Mouse (Mus musculus): ENCODE measurements around the gene Tmem95. TPM values are rescaled to one million over a fixed set of nuclear protein-coding genes. Genes with fewer than 3 reads are reported as not detected.
"Not testable (repeated sequence)": the region's sequence is repeated elsewhere in the genome, so short reads cannot be mapped to it uniquely, and the experiment has no call there.

The Tmem95 gene
- not detected in 2 replicates for polyA plus RNA-seq (2016; fragmentation: Nextera tagmentation; extraction: Ambion mirVana)

DNA sequence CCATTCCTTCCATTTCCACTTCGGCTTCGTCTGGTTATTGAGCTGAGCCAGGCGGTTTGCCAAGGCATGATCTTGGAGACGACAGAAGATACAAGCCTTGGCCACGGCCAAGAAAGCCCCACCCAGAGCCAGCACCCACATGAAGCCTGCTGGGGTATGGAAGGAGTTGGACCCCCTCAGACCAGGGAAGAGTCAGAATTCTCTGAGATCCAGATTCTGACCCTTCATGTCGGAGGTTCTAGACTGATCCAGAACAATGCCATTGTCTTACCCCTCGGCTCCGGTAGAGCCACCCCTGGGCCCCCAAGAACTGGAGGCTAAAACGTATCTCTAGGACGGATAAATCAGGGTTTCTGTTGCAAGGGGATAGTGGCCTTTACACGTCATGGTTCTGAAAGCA, at the start of gene Tmem95:
Gene Tmem95, minus strand, starts transcription at position 141 of the 400 bp plus-strand sequence.
- Histone ChIP-seq H3K9me3 (replicated peaks) (no peaks in the 10 kb centered on the region), H3K36me3 (no peaks in the 10 kb centered on the region), H3K4me3 (peak within 1 kb of the TSS; percentile 37), H3K27ac (replicated peaks) (peak within 1 kb of the TSS; percentile 42), H3K4me1 (peaks cover 62% of the 10 kb centered on the region), H3K27me3 (ENCODE audit: low read depth, poor library complexity, severe bottlenecking) (peaks cover 19% of the 10 kb centered on the region)
- WGBS: 94% methylated on average over 11 of the region's 11 CpGs
- DNase-seq (ENCODE audit: low spot score): no peak

DNA sequence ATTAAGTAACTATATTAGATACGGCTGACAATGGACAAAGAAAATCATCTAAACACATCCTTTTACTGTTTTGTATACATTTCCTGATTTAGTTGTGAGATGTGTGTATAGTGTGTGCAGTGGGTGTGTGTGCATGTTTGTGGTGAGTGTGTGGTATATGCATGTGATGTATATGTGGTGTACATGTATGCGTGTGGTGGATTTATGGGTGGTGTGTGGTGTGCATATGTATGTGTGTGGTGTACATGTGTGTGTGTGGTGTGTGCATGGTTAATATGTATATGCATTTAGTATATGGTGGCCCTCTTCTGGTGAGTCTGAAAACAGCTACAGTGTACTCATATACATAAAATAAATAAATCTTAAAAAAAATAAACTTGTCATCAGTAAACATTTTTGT, 49.7 kb upstream of the Tmem95 start:
- H3K4me1 ChIP-seq: peaks cover 6% of the 10 kb centered on the region
- 96% methylated on average over 2 of the region's 2 CpGs for WGBS
- H3K27ac ChIP-seq (replicated peaks): no peak overlapping the region
- no peaks in the 10 kb centered on the region for H3K27me3 ChIP-seq (ENCODE audit: low read depth, poor library complexity, severe bottlenecking)
- no peak for DNase-seq (ENCODE audit: low spot score)
- H3K36me3 ChIP-seq: no peaks in the 10 kb centered on the region
- H3K9me3 ChIP-seq (replicated peaks): no peaks in the 10 kb centered on the region
- no peak overlapping the region for H3K4me3 ChIP-seq

DNA sequence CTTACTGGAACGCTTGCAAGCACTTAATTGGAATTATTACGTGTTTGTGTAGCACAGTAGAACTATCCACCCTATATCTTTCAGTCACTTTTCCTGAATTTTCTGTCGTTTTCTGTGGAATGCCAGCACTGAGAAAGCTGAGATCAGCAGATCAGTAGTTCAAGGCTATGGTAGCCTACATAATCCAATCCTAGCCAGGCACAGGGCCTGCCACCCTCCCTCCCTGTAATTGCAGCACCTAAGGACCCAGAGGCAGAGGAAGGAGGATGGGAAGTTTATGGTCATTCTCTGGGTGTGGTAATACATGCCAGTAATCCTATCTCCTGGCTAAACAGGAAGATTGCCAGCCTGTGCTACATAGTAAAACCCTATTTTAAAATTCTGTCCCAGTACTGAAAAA, 45.0 kb upstream of the Tmem95 start:
- WGBS: 69% methylated on average over 3 of the region's 3 CpGs
- Histone ChIP-seq H3K27me3 (ENCODE audit: low read depth, poor library complexity, severe bottlenecking) (no peaks in the 10 kb centered on the region), H3K36me3 (peaks cover 19% of the 10 kb centered on the region), H3K4me3 (peak overlapping the region; percentile 99), H3K4me1 (peaks cover 32% of the 10 kb centered on the region), H3K9me3 (replicated peaks) (no peaks in the 10 kb centered on the region), H3K27ac (replicated peaks) (peak overlapping the region; percentile 99)
- DNase-seq (ENCODE audit: low spot score): no peak

DNA sequence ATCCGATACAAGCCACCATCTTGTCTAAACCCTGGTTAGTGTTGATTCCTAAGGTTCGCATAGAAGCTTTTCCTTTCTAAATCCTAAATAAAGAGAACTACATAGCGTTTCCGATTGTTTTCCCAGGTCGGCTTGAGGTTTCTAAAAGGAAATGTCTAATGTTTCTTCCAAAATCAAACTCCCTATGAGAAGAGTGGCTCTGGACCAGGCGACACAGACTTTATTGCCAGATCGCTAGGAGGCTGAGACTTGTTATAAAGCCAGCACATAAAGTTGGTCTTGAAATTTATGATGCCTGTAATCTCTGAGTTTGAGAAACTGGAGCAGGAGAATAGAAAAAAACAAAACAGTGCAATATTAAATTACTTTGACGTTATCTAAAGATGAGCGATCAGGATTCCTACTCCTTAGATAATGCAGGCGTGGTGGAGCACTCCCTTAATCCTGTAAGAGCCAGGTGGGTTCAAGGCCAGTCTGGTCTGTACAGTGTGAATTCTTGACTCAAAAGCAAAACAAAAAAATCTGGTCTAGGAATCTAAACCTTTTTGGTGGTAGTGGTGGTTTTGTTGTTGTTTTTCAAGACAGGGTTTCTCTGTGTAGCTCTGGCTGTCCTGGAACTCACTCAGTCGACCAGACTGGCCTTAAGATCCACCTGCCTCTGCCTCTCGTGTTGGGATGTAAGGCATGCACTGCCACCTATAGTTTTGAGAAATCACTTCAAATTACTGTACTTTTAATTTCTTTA, 44.4 kb upstream of the Tmem95 start:
- peak overlapping the region; percentile 99 for H3K27ac ChIP-seq (replicated peaks)
- H3K36me3 ChIP-seq: peaks cover 26% of the 10 kb centered on the region
- H3K4me3 ChIP-seq: peak overlapping the region; percentile 99
- H3K9me3 ChIP-seq (replicated peaks): no peaks in the 10 kb centered on the region
- H3K4me1 ChIP-seq: peaks cover 36% of the 10 kb centered on the region
- WGBS: 5% methylated on average over 12 of the region's 12 CpGs
- no peaks in the 10 kb centered on the region for H3K27me3 ChIP-seq (ENCODE audit: low read depth, poor library complexity, severe bottlenecking)
- DNase-seq (ENCODE audit: low spot score): no peak

DNA sequence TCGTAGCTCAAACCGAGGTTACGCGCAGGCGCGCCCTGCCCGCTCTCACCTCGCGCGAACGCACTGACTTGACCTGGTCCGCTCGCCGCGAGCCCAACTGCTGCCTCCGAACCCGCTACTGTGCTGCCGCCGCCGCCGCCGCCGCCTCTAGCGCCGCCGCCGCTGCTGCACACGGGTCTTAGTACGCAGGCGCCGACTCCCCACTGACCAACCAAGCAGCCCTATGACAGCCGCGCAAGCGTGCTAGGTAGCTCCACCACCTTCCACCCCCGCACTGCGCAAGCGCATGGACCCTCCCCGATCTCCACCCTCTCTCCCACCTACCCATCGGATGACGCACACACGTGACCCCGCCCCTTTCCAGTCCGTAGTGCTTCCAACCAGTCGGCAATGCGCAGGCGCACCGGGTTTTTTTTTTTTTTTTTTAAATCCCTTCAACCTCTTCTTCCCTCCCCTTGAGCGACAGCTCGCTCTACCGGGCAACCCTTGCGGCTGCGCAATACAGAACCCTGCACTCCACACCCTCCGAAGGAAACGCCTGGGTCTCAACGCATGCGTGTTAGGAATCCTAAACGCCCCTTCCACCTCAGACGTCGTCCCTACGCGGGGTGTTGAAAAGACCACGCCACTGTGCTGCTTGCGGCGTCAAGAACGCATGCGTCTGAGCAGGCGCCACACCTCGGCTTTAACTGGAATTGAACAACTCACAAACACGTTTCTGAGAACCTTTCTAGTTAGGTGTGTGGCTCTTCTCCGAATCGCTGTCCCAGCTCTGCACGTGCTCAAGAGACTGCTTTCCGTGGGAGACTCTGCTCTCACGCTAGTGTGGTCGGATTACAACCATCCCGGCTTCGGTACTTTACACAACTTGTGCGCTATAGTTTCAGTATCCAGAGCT, 43.5 kb upstream of the Tmem95 start, which contains the start of gene Eif5a:
Gene Eif5a, minus strand, starts transcription at position 845 of the 898 bp plus-strand sequence.
- peaks cover 45% of the 10 kb centered on the region for H3K4me1 ChIP-seq
- H3K9me3 ChIP-seq (replicated peaks): no peaks in the 10 kb centered on the region
- H3K27me3 ChIP-seq (ENCODE audit: low read depth, poor library complexity, severe bottlenecking): no peaks in the 10 kb centered on the region
- under 1% methylated on average over 78 of the region's 78 CpGs for WGBS
- H3K4me3 ChIP-seq: peak within 1 kb of the TSS; percentile 99
- H3K27ac ChIP-seq (replicated peaks): peak within 1 kb of the TSS; percentile 99
- DNase-seq (ENCODE audit: low spot score): peak; percentile 100
- H3K36me3 ChIP-seq: peaks cover 34% of the 10 kb centered on the region

DNA sequence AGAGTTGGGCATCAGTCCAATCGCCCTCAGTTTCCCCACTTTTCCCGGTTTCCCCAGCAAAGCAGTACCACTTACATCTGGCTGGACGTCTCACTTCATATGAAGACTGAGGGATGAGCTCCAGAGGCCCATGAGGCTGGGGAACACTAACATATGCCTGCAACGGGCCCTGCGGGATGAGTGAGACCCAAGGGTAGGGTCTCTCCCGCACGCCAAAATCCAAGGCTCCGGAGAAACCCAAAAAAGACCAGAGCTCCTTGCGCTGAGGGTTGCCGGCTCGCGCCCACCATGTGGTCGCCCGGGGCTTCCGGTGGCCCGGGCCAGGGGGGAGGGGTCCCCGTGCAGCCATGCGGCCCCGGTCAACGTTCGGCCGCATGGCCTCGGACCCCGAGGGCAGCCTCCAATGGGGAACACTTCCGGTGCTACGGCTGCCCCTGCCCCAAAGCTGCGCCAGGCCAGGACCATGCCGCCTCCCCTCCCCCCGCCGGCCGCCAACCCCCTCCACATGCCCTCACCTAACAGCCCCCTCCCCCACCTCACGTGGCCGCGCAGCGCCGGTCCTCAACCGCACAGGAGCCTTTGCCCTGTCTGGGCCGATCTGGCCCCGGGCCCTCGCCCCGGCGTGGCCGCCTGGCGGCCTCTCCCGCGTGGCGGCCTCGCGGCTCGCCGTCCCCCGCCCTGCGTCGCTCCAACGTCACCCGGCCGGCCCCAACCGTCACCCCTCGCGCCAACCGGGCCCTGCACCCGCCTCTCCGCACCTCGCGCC, 42.6 kb upstream of the Tmem95 start:
- Histone ChIP-seq H3K9me3 (replicated peaks) (no peaks in the 10 kb centered on the region), H3K4me3 (peak overlapping the region; percentile 99), H3K36me3 (peaks cover 43% of the 10 kb centered on the region), H3K4me1 (peaks cover 54% of the 10 kb centered on the region), H3K27me3 (ENCODE audit: low read depth, poor library complexity, severe bottlenecking) (no peaks in the 10 kb centered on the region), H3K27ac (replicated peaks) (peak overlapping the region; percentile 99)
- DNase-seq (ENCODE audit: low spot score): peak; percentile 66
- under 1% methylated on average over 63 of the region's 65 CpGs for WGBS

DNA sequence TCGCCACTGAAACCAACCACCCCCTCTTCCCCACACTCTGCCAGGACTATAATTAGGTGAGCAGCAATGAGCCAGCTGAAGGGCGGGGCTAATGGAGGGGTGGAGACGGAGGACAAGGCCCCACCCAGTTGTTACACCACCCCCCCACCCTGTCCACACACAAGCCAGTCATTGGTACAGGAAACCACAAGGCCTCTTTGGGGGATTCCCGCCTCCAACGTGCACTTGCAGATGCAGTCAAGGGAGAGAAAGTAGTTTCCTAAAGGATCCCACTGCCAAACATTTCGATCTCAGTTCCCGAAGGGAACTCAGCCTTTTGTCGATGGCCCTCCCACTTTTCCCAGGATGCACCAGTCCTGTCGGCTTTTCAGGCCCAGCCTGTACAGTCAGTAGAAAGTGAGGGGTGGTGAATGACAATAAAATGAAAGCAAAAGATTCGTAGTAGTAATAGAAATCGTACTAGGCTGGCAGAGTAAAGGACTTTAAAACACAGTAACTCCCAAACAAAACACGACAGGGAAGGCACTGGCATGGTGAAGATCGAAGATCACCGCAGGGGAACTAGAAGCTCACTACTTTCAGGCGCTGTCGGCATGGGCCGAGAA, 41.9 kb upstream of the Tmem95 start:
- H3K4me3 ChIP-seq: peak overlapping the region; percentile 99
- peaks cover 61% of the 10 kb centered on the region for H3K4me1 ChIP-seq
- DNase-seq (ENCODE audit: low spot score): peak; percentile 50
- no peaks in the 10 kb centered on the region for H3K9me3 ChIP-seq (replicated peaks)
- no peaks in the 10 kb centered on the region for H3K27me3 ChIP-seq (ENCODE audit: low read depth, poor library complexity, severe bottlenecking)
- H3K36me3 ChIP-seq: peaks cover 50% of the 10 kb centered on the region
- 3% methylated on average over 17 of the region's 17 CpGs for WGBS
- peak overlapping the region; percentile 99 for H3K27ac ChIP-seq (replicated peaks)

DNA sequence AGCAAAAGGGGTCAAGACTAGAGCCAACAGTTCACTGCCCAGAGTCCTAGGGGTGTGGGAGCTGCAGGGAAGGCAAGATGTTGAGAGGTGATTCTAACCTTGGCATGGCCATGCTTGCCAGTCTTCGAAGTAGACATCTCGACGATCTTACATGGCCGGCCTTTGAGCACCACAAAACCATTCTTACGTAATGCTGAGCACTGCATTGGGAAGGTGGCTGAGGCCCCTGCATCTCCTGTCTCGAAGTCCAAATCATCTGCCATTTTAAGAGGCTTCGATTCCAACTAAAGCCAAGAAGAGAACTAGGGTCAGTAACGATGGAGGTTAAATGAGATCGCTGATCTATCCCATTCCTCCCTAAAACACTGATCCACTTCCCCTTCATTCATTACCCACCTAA, 41.2 kb upstream of the Tmem95 start:
- 88% methylated on average over 9 of the region's 9 CpGs for WGBS

DNA sequence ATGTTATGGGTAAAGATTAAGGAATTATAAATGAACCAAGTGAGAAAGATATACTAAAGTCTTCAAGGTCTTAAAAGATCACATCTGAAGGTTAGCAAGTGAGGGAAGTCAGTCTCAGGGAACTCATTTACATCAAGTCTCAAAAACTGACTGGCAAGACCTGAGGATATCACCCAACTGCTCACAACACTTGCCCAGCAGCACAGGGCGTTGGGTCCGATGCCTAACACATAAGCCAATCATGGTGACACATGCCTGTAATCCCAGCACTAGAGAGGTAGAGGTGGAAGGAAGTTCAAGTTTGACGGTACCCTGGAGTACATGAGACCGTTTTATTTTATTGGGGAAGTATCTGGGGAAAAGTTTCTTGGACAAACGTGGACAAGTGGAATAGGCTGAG, 40.3 kb upstream of the Tmem95 start:
- no peak for DNase-seq (ENCODE audit: low spot score)
- WGBS: 90% methylated on average over 5 of the region's 5 CpGs
- Histone ChIP-seq H3K27ac (replicated peaks) (no peak overlapping the region), H3K4me3 (peak overlapping the region; percentile 99; the same call in 1 of the 2 replicates), H3K9me3 (replicated peaks) (no peaks in the 10 kb centered on the region), H3K36me3 (peaks cover 57% of the 10 kb centered on the region), H3K27me3 (ENCODE audit: low read depth, poor library complexity, severe bottlenecking) (no peaks in the 10 kb centered on the region), H3K4me1 (peaks cover 73% of the 10 kb centered on the region)

More for the DNA sequence above, 41.2 kb upstream of the Tmem95 start:
- no peaks in the 10 kb centered on the region for H3K27me3 ChIP-seq (ENCODE audit: low read depth, poor library complexity, severe bottlenecking)
- peak overlapping the region; percentile 99; the same call in 1 of the 2 replicates for H3K27ac ChIP-seq (replicated peaks)
- no peak for DNase-seq (ENCODE audit: low spot score)
- peaks cover 52% of the 10 kb centered on the region for H3K36me3 ChIP-seq
- peak overlapping the region; percentile 99 for H3K4me3 ChIP-seq
- H3K9me3 ChIP-seq (replicated peaks): no peaks in the 10 kb centered on the region
- H3K4me1 ChIP-seq: peaks cover 68% of the 10 kb centered on the region

DNA sequence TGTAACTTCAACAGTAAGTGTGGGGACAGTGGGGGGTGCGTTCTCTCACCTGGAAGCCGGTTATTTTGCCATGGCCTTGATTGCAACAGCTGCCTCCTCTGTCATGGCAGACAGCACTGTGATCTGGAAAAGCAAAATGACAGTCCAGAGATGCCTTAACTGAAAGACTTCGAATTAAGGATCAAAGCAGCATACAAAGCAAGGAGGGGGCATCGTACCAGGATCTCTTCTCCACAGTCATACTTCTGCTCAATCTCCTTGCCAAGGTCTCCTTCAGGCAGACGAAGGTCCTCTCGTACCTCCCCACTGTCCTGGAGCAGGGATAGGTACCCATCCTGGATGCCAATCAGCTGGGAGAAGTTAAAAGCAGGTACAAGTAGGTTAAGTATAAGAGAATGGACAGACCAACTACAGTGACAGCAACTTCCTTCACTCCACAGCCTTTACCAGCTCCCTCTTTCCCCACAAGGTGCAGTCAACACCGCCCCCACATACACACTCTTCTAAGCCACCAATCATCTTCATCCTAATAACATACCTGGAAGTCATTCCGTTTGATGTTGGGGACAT, 39.6 kb upstream of the Tmem95 start:
- Histone ChIP-seq H3K9me3 (replicated peaks) (no peaks in the 10 kb centered on the region), H3K27ac (replicated peaks) (no peak overlapping the region), H3K36me3 (peaks cover 63% of the 10 kb centered on the region), H3K4me3 (peak overlapping the region; percentile 20; the same call in 1 of the 2 replicates), H3K4me1 (peaks cover 72% of the 10 kb centered on the region), H3K27me3 (ENCODE audit: low read depth, poor library complexity, severe bottlenecking) (no peaks in the 10 kb centered on the region)
- 88% methylated on average over 8 of the region's 8 CpGs for WGBS
- no peak for DNase-seq (ENCODE audit: low spot score)

DNA sequence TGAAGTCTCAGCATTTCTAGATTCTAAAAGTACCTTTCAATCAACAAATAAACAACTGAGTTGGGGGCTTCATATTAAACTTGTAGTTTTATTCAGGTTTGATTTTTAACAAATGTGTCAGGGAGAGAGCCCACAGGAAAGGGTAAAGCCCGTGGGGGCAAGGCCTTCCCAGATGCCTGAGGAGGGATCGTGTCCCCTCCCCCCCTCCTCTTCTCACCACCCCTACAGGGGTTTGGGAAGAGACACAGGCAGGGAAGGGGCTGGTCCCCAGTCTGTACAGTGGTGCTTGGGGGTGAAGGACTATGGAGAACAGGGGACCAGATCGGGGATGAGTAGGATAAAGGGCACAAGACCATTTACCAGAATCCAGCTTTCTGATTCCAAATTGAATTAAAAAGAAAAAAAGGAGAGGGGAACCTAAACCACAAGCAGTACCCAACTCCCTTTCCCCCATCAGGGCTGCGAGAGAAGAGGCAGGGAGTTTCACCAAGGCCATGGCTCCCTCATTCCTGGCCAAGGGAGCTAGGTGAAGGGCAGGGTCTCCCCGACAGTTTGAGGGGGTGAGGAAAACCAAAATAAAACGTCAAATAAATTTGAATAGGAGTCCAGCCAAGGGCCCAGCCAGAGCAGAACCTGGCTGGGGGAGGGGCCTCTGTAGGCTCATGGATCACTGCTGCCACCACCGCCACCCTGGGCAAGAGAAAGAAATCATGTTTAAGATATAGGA, 39.0 kb upstream of the Tmem95 start:
- Histone ChIP-seq H3K4me3 (peak overlapping the region; percentile 97; the same call in 1 of the 2 replicates), H3K36me3 (peaks cover 70% of the 10 kb centered on the region), H3K4me1 (peaks cover 68% of the 10 kb centered on the region)
- not testable (repeated sequence) for H3K27me3 ChIP-seq (ENCODE audit: low read depth, poor library complexity, severe bottlenecking); H3K27ac ChIP-seq (replicated peaks); H3K9me3 ChIP-seq (replicated peaks); DNase-seq (ENCODE audit: low spot score)
- 75% methylated on average over 7 of the region's 7 CpGs for WGBS
